Mouse (Mus musculus): ENCODE measurements around the gene Bahcc1. TPM values are rescaled to one million over a fixed set of nuclear protein-coding genes. Genes with fewer than 3 reads are reported as not detected.

Gene Bahcc1
- total and polyA plus RNA-seq, 3 experiments: 0.04 TPM; not detected in 2

DNA sequence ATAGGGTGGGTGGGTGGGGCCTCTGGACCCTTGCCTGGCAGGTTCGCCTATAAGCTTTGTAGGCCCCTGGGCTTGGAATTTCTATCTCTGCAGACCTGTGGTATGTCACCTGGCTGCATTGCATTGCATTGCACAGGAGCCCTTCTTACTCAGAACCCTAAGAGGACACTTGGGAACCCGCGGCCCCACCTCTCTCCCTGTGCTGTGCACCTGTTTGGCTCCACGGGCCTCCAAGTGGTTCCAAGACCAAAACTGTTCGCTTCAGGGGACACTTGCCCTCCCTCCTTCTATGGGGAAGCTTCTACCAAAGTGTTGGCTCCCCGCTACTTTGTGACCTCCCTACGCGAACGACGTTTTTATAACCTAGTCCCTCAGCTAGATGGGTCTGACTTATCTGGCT lies 78.8 kb downstream of the Bahcc1 start:
- H3K27ac ChIP-seq (ENCODE audit: insufficient read depth, low read depth): no peak overlapping the region

GRCm38 (mm10) chr11:120312069-120312468 lies 79.3 kb downstream of the Bahcc1 start:
- TF ChIP-seq TCF12 (IDR thresholded peaks at IDR 0.05; ENCODE audit: low read depth, low read length): no peak
- TF ChIP-seq E2F4 (IDR thresholded peaks at IDR 0.05; ENCODE audit: insufficient replicate concordance, low read depth, low read length): no peak
- no peak for TF ChIP-seq RCOR1 (conservative IDR thresholded peaks at IDR 0.05; ENCODE audit: low read depth, low read length)
- no peak for TF ChIP-seq CHD2 (IDR thresholded peaks at IDR 0.05; ENCODE audit: low read length)
- TF ChIP-seq CHD1 (IDR thresholded peaks at IDR 0.05; ENCODE audit: low read depth, low read length): no peak
- no peak for TF ChIP-seq SIN3A (IDR thresholded peaks at IDR 0.05; ENCODE audit: low read length)
- TF ChIP-seq RAD21 (IDR thresholded peaks at IDR 0.05; ENCODE audit: low read depth, low read length): no peak
- TF ChIP-seq KAT2A (IDR thresholded peaks at IDR 0.05; ENCODE audit: insufficient replicate concordance, low read length): no peak
- TF ChIP-seq JUND (conservative IDR thresholded peaks at IDR 0.05; ENCODE audit: low read depth, low read length): no peak
- TF ChIP-seq USF2 (conservative IDR thresholded peaks at IDR 0.05; ENCODE audit: low read depth, low read length): no peak
- no peak for TF ChIP-seq POLR2A (IDR thresholded peaks at IDR 0.05; ENCODE audit: low read depth, low read length)
- Histone ChIP-seq H3K4me2 (ENCODE audit: insufficient read depth, low read depth, poor library complexity, severe bottlenecking) (no peak overlapping the region), H3K4me3 (replicated peaks in 1 of 3; ENCODE audit: low read depth in 2 of 3, low read length in 2 of 3, poor library complexity in 1 of 3) (no peak overlapping the region), H3K27ac (ENCODE audit: insufficient read depth, low read depth) (no peak overlapping the region), H3K9ac (ENCODE audit: insufficient read depth, low read depth) (no peak overlapping the region), H3K9me3 (replicated peaks; ENCODE audit: low read length) (peaks cover 13% of the 10 kb centered on the region), H3K4me1 (ENCODE audit: control insufficient read depth in 1 of 2, insufficient read depth in 2 of 2) (peaks cover 9 to 22% of the 10 kb centered on the region in 2 experiments), H3K36me3 (replicated peaks in 1 of 2; ENCODE audit: control insufficient read depth in 1 of 2, insufficient read depth in 1 of 2, low read length in 1 of 2) (no peaks in the 10 kb centered on the region), H3K27me3 (replicated peaks) (peaks cover 88% of the 10 kb centered on the region), H3K79me2 (replicated peaks; ENCODE audit: control insufficient read depth, extremely low read depth, insufficient read depth, poor library complexity, severe bottlenecking) (no peaks in the 10 kb centered on the region)
- in situ Hi-C loops (cut with MboI; ENCODE audit: low pct_ligation_motif_present, low pct_unique_long_range_greater_than_20kb, low sequenced_read_pairs) (no loop called here), dilution Hi-C loops (cut with MboI; ENCODE audit: extremely low pct_ligation_motif_present, extremely low pct_unique_long_range_greater_than_20kb, low sequenced_read_pairs) (no loop called here)
- DNase-seq (ENCODE audit: extremely low read depth): no peak

More for the DNA sequence above, 78.8 kb downstream of the Bahcc1 start:
- peaks cover 88% of the 10 kb centered on the region for H3K27me3 ChIP-seq (replicated peaks)
- TF ChIP-seq RAD21 (IDR thresholded peaks at IDR 0.05; ENCODE audit: low read depth, low read length) (no peak), MAZ (IDR thresholded peaks at IDR 0.05; ENCODE audit: low read depth, low read length) (no peak), CTCF (conservative IDR thresholded peaks at IDR 0.05 in 1 of 2, IDR thresholded peaks at IDR 0.05 in 1 of 2; ENCODE audit: low read depth in 2 of 2, low read length in 2 of 2) (no peak), POLR2A (IDR thresholded peaks at IDR 0.05; ENCODE audit: low read depth, low read length) (no peak), HCFC1 (IDR thresholded peaks at IDR 0.05; ENCODE audit: low read depth, low read length) (no peak), ELF1 (IDR thresholded peaks at IDR 0.05; ENCODE audit: low read depth, low read length) (no peak), ETS1 (conservative IDR thresholded peaks at IDR 0.05; ENCODE audit: low read depth, low read length) (no peak), BHLHE40 (IDR thresholded peaks at IDR 0.05; ENCODE audit: low read depth, low read length) (no peak), RCOR1 (conservative IDR thresholded peaks at IDR 0.05; ENCODE audit: low read depth, low read length) (no peak), GABPA (IDR thresholded peaks at IDR 0.05; ENCODE audit: insufficient replicate concordance, low read depth, low read length) (no peak), MYC (IDR thresholded peaks at IDR 0.05; ENCODE audit: low read depth, low read length) (no peak), ZNF384 (IDR thresholded peaks at IDR 0.05; ENCODE audit: low read depth, low read length) (no peak), USF2 (conservative IDR thresholded peaks at IDR 0.05; ENCODE audit: low read depth, low read length) (no peak), JUN (IDR thresholded peaks at IDR 0.05; ENCODE audit: insufficient read depth, low read depth, low read length) (no peak), MAFK (IDR thresholded peaks at IDR 0.05; ENCODE audit: insufficient replicate concordance, low read length) (no peak), POLR2AphosphoS2 (IDR thresholded peaks at IDR 0.05; ENCODE audit: low read depth, low read length) (no peak), SMC3 (IDR thresholded peaks at IDR 0.05; ENCODE audit: low read depth, low read length) (no peak), NRF1 (IDR thresholded peaks at IDR 0.05; ENCODE audit: low read depth, low read length) (no peak), TCF12 (IDR thresholded peaks at IDR 0.05; ENCODE audit: low read depth, low read length) (no peak)
- no peaks in the 10 kb centered on the region for H3K79me2 ChIP-seq (replicated peaks; ENCODE audit: control insufficient read depth, extremely low read depth, insufficient read depth, poor library complexity, severe bottlenecking)
- DNase-seq (ENCODE audit: extremely low read depth): no peak
- H3K9ac ChIP-seq (ENCODE audit: insufficient read depth, low read depth): no peak overlapping the region
- H3K36me3 ChIP-seq (replicated peaks in 1 of 2; ENCODE audit: control insufficient read depth in 1 of 2, insufficient read depth in 1 of 2, low read length in 1 of 2): no peaks in the 10 kb centered on the region
- H3K9me3 ChIP-seq (replicated peaks; ENCODE audit: low read length): peaks cover 13% of the 10 kb centered on the region
- dilution Hi-C loops (cut with MboI; ENCODE audit: extremely low pct_ligation_motif_present, extremely low pct_unique_long_range_greater_than_20kb, low sequenced_read_pairs) (no loop called here), in situ Hi-C loops (cut with MboI; ENCODE audit: low pct_ligation_motif_present, low pct_unique_long_range_greater_than_20kb, low sequenced_read_pairs) (no loop called here)
- no peak overlapping the region for H3K4me3 ChIP-seq (replicated peaks in 1 of 3; ENCODE audit: low read depth in 2 of 3, low read length in 2 of 3, poor library complexity in 1 of 3)
- peaks cover 9 to 17% of the 10 kb centered on the region in 2 experiments for H3K4me1 ChIP-seq (ENCODE audit: control insufficient read depth in 1 of 2, insufficient read depth in 2 of 2)
- no peak overlapping the region for H3K4me2 ChIP-seq (ENCODE audit: insufficient read depth, low read depth, poor library complexity, severe bottlenecking)
